Mouse (Mus musculus): Measurements from ENCODE around the gene Fbxw25.
"Not testable (repeated sequence)": the region's sequence is repeated elsewhere in the genome, so short reads cannot be mapped to it uniquely, and the experiment has no call there.

Gene Fbxw25

DNA sequence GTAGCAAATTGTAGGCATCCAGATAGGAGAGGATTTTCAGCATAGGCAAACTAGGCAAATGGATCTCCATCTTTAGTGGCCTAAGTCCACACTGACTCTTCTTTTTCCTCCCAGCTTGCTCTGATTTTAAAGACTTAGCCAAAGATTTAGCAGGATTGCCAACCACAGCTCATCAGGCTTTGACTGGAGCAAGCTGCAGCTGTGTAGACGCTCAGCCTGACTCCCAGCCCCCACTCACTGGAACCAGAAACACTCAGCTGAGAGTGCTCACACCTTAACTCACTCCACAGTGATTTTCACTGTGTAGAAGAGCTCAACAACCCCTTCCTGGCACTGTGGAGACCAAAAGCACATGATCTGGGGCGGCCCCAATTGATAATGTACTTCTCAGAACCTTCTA lies at the start of gene Fbxw25:
Fbxw25 (minus strand) TSS at position 101 of the 400 bp plus-strand sequence.
- not testable (repeated sequence) for DNase-seq

DNA sequence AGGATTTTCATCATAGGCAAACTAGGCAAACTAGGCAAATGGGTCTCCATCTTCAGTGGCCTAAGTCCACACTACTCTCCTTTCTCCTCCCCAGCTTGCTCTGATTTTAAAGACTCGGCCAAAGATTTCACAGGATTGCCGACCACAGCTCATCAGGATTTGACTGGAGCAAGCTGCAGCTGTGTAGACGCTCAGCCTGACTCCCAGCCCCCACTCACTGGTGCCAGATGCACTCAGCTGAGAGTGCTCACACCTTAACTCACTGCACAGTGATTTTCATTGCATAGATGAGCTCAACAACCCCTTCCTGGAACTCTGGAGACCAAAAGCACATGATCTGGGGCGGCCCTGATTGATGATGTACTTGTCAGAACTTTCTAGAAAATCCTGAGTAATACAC lies 38.1 kb upstream of the Fbxw25 start, which contains the start of gene Fbxw18:
Fbxw18 (minus strand) TSS at position 101 of the 400 bp plus-strand sequence.
- DNase-seq: not testable (repeated sequence)

DNA sequence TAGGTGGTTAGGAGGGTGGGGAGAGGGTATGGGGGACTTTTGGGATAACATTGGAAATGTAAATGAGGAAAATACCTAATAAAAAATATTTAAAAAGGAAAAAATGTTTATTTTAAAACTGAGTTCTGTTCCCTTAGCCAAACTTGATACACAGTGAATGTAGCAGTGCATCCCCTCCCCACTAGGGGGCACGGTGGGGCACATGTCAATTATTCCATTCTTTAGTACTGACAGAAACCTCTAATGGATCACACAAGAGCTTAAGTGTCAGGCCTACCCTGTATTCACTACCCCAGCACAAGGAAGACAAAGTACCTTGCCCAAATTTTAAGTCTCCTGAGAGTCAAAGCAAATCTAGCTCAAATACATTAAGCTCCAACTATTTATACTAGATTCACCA lies 20.8 kb upstream of the Fbxw25 start:
- DNase-seq: peak; percentile 13

DNA sequence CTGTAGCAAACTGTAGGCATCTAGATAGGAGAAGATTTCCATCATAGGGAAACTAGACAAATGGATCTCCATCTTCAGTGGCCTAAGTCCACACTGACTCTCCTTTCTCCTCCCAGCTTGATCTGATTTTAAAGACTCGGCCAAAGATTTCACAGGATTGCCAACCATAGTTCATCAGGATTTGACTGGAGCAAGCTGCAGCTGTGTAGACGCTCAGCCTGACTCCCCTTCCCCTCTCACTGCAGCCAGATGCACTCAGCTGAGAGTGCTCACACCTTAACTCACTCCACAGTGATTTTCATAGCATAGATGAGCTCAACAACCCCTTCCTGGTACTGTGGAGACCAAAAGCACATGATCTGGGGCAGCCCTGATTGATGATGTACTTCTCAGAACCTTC lies 38.5 kb downstream of the Fbxw25 start, which contains the start of gene Fbxw24:
Fbxw24 (minus strand) TSS at position 101 of the 400 bp plus-strand sequence.
- not testable (repeated sequence) for DNase-seq

DNA sequence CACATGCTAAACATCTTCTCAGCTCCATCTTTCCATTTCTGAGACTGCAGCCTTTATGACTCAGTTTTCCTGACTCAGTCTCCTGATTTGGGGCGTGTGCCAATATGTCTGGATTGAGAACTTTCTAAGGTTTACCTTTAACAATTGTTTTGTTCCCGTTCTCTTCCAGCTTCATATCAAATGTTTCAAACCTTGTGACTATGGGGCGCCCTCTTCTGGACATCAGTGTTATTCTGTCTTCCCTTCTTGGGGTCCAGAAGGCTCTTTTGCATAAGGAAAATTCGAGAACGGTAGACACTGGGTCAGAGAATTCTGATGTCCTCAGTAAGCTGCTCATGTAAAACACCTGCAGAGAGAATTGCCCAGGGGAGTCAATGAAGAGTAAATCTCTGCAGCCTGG lies 57.6 kb downstream of the Fbxw25 start:
- peak; percentile 4 for DNase-seq

DNA sequence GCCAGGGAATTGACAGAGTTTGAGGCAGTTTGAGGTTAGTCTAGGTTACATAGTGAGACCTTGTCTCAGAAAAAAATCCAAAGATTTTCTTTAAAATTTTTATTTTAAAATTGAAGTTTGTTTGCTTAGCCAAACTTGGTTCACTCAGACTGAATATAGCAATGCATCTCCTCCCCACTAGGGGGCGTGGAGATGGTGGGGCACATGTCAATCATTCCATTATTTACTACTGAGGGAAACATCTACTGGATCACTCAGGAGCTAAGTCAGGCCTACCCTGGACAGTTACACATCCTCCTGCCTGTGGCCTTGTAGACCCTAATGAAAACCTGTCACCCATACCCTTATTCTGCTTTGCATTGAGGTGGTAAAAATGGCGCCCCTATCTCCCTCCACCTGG lies 62.3 kb downstream of the Fbxw25 start:
- DNase-seq: not testable (repeated sequence)

DNA sequence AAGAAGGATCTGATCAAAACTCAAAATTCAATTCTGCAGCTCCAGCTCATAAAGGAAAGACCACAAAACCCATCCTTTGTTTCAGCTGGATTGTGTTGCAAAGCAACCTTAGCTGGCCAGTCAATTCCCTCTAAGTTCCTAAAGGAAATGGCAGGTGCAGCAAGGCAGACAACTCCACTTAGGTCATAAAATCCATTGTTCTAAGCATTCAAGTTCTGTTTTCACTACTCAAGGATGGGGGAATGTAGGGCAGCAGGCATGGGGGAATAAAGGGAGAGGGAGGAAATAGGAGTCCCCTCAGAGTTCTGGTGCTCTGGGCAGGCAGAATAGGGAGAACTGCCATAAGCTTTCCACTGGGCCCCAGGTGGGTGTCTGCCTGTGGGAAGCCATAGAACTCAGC lies 67.2 kb downstream of the Fbxw25 start:
- DNase-seq: no peak

All from cerebellum, adult 9-10 months (tissue).